Mouse (Mus musculus): ENCODE results near the gene Gm21985.

DNA sequence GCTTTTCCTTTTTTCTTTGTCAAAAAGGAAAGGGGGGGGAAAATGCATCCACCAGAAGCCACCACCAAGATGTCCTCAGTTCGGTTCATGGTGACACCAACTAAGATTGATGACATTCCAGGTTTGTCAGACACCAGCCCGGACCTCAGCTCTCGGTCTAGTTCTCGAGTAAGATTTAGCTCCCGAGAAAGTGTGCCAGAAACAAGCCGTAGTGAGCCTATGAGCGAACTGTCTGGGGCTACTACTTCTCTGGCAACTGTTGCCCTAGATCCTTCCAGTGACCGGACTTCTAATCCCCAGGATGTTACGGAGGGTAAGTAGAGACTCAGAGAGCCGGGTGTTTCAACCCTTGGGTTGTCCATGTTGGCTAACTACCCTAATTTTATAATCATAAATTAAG lies 666 bp downstream of the Gm21985 start:
- no peak for TF ChIP-seq CTCF (IDR thresholded peaks at IDR 0.05; ENCODE audit: insufficient read depth, low read length)
- TF ChIP-seq POLR2A (IDR thresholded peaks at IDR 0.05; ENCODE audit: borderline replicate concordance, extremely low read depth, low read depth, low read length): no peak
